Comparison of ENCODE assay signal across 11 mouse cellular contexts in genomic region chr2:75998692-75999091, GRCm38 (mm10). TPM values are rescaled to one million over a fixed set of nuclear protein-coding genes. Genes with fewer than 3 reads are reported as not detected.
DNase-seq lines count a peak whose midpoint lies in the region; ATAC-seq and TF ChIP-seq lines count a peak whose summit lies in the region.
"Had no signal": no experiment of that assay in that cellular context is flagged by ENCODE, and none has a peak within 500 bp of the region (broad histone marks: within the 10 kb centered on the region; RNA-seq: fewer than 3 reads in every experiment).

No protein-coding gene starts in this region.

- H3K9me3 ChIP-seq in kidney, embryonic 16.5 days (ENCODE audit: low read length) = no peaks in the 10 kb centered on the region
- H3K9me3 ChIP-seq: embryonic facial prominence, embryonic 12.5 days had no signal

- H3K36me3 ChIP-seq in kidney, embryonic 16.5 days (ENCODE audit: insufficient read depth, low read length) = no peaks in the 10 kb centered on the region
- H3K36me3 ChIP-seq: embryonic facial prominence, embryonic 12.5 days had no signal

- 9% methylated on average over 8 of the region's 8 CpGs for WGBS in kidney, embryonic 16.5 days

- H3K27me3 ChIP-seq in kidney, embryonic 16.5 days (ENCODE audit: insufficient read depth, low read length) = no peaks in the 10 kb centered on the region
- H3K27me3 ChIP-seq: embryonic facial prominence, embryonic 12.5 days had no signal

- H3K4me1 ChIP-seq in kidney, embryonic 16.5 days (ENCODE audit: insufficient read depth, low read length) = peaks cover 23% of the 10 kb centered on the region

- 0 out of 2 replicates have a peak overlapping the region, but pooled peaks have one; percentile 19 for H3K4me2 ChIP-seq in kidney, embryonic 16.5 days (replicated peaks; ENCODE audit: low read depth, low read length)
- H3K4me2 ChIP-seq: embryonic facial prominence, embryonic 12.5 days had no signal

- no peak for DNase-seq in kidney, adult 18-20 months
- peak; percentile 44 for DNase-seq in cerebellum, adult 11 months
- DNase-seq in embryo, embryonic 10 days (ENCODE audit: low spot score) = peak; percentile 47
- DNase-seq in kidney, postnatal 36 days = peak; percentile 15 to 25
- DNase-seq in urinary bladder, postnatal 10 days (ENCODE audit: low spot score) = no peak
- DNase-seq in natural killer cell, adult 2 months (ENCODE audit: low spot score in 2 of 2) = no peak
- DNase-seq in gastrocnemius, adult 2 months = no peak
- DNase-seq: lung, postnatal 36 days had no signal

- TF ChIP-seq CTCF in gastrocnemius, adult 2 months (IDR thresholded peaks at IDR 0.05) = no peak

- no peak overlapping the region for H3K9ac ChIP-seq in kidney, embryonic 16.5 days (replicated peaks; ENCODE audit: low read length)
- H3K9ac ChIP-seq: embryonic facial prominence, embryonic 12.5 days had no signal

- ATAC-seq in kidney, embryonic 16.5 days (ENCODE audit: low FRiP score, low TSS enrichment) = peak; percentile 16; the same call in 1 of the 2 replicates

- intact Hi-C loops in gastrocnemius, adult 2 months (cut with DNase I) = no loop called here

- H3K4me3 ChIP-seq in kidney, embryonic 16.5 days (ENCODE audit: low read length) = no peak overlapping the region
- H3K4me3 ChIP-seq in gastrocnemius, adult 2 months = no peak overlapping the region
- H3K4me3 ChIP-seq: embryonic facial prominence, embryonic 12.5 days had no signal

- peak overlapping the region; percentile 57; the same call in 1 of the 2 replicates for H3K27ac ChIP-seq in kidney, embryonic 16.5 days (ENCODE audit: low read length)
- no peak overlapping the region for H3K27ac ChIP-seq in gastrocnemius, adult 2 months

RNA-seq across cellular contexts. Expression of gene Ttc30a1, which starts 16.9 kb away (rescaled TPM):
- 9.6 and 10.5 TPM in 2 replicates for polyA plus RNA-seq in kidney, embryonic 16.5 days (2015; fragmentation: Nextera tagmentation; extraction: Ambion mirVana)
- total RNA-seq in gastrocnemius, adult 2 months (2021) = 1 to 10 TPM; 1.1 to 1.6 TPM

RNA-seq across cellular contexts. Expression of gene Ttc30a2, which starts 20.7 kb away (rescaled TPM):
- polyA plus RNA-seq in kidney, embryonic 16.5 days (2015; fragmentation: Nextera tagmentation; extraction: Ambion mirVana) = 0.53 and 0.64 TPM in 2 replicates
- under 1 TPM; 0.33 to 0.38 TPM for total RNA-seq in gastrocnemius, adult 2 months (2021)
- total RNA-seq: granulocyte monocyte progenitor cell, adult 5-6 weeks had no signal

Comparison
In these comparisons a context has a peak if more than half of its experiments do, and no peak if none do; other contexts are left out.
1. DNase-seq: peak in cerebellum, adult 11 months (single experiment), embryo, embryonic 10 days (single experiment) and kidney, postnatal 36 days (2 of 2); none in kidney, adult 18-20 months (single experiment), urinary bladder, postnatal 10 days (single experiment), natural killer cell, adult 2 months (0 of 2) and gastrocnemius, adult 2 months (single experiment).